Mouse (Mus musculus): ENCODE data around the gene Gm45785. TPM values are rescaled to one million over a fixed set of nuclear protein-coding genes. Genes with fewer than 3 reads are reported as not detected.

Gene Gm45785
- polyA plus RNA-seq, 1 experiment from 2014 or later, result not detected

GRCm38 (mm10) chr7:140802629-140803028, 53.5 kb downstream of the Gm45785 start:
- Histone ChIP-seq H3K36me3 (ENCODE audit: control insufficient read depth, insufficient read depth, low read length) (no peaks in the 10 kb centered on the region), H3K27ac (ENCODE audit: low read depth, low read length) (no peak overlapping the region), H3K4me2 (replicated peaks; ENCODE audit: low read depth, low read length) (no peak overlapping the region), H3K4me3 (ENCODE audit: low read depth, low read length) (no peak overlapping the region), H3K27me3 (ENCODE audit: control insufficient read depth, insufficient read depth, low read length) (no peaks in the 10 kb centered on the region), H3K4me1 (replicated peaks; ENCODE audit: control insufficient read depth, insufficient read depth, low read length) (no peaks in the 10 kb centered on the region), H3K9ac (ENCODE audit: low read depth, low read length) (no peak overlapping the region), H3K9me3 (ENCODE audit: control insufficient read depth, low read length) (no peaks in the 10 kb centered on the region)
- WGBS, result 87% methylated on average over 6 of the region's 6 CpGs
- ATAC-seq (ENCODE audit: low FRiP score) (no peak), DNase-seq (ENCODE audit: low spot score) (no peak)

- H3K27me3 ChIP-seq (ENCODE audit: control insufficient read depth, insufficient read depth, low read length), result no peaks in the 10 kb centered on the region
- no peaks in the 10 kb centered on the region for H3K9me3 ChIP-seq (ENCODE audit: control insufficient read depth, low read length)
- ATAC-seq (ENCODE audit: low FRiP score) (no peak), DNase-seq (ENCODE audit: low spot score) (no peak)
- no peaks in the 10 kb centered on the region for H3K4me1 ChIP-seq (replicated peaks; ENCODE audit: control insufficient read depth, insufficient read depth, low read length)
- 76% methylated on average over 2 of the region's 2 CpGs for WGBS
- no peak overlapping the region for H3K9ac ChIP-seq (ENCODE audit: low read depth, low read length)
- H3K4me3 ChIP-seq (ENCODE audit: low read depth, low read length), result no peak overlapping the region
- no peak overlapping the region for H3K27ac ChIP-seq (ENCODE audit: low read depth, low read length)
- H3K36me3 ChIP-seq (ENCODE audit: control insufficient read depth, insufficient read depth, low read length), result no peaks in the 10 kb centered on the region
- H3K4me2 ChIP-seq (replicated peaks; ENCODE audit: low read depth, low read length), result no peak overlapping the region
Measured at GRCm38 (mm10) chr7:140798212-140798611, 57.9 kb downstream of the Gm45785 start.

GRCm38 (mm10) chr7:140797619-140798018, 58.5 kb downstream of the Gm45785 start:
- no peak overlapping the region for H3K4me3 ChIP-seq (ENCODE audit: low read depth, low read length)
- no peaks in the 10 kb centered on the region for H3K4me1 ChIP-seq (replicated peaks; ENCODE audit: control insufficient read depth, insufficient read depth, low read length)
- H3K9me3 ChIP-seq (ENCODE audit: control insufficient read depth, low read length), result no peaks in the 10 kb centered on the region
- no peak overlapping the region for H3K9ac ChIP-seq (ENCODE audit: low read depth, low read length)
- H3K27ac ChIP-seq (ENCODE audit: low read depth, low read length), result no peak overlapping the region
- ATAC-seq (ENCODE audit: low FRiP score) (no peak), DNase-seq (ENCODE audit: low spot score) (no peak)
- no peak overlapping the region for H3K4me2 ChIP-seq (replicated peaks; ENCODE audit: low read depth, low read length)
- 90% methylated on average over 3 of the region's 3 CpGs for WGBS
- H3K27me3 ChIP-seq (ENCODE audit: control insufficient read depth, insufficient read depth, low read length), result no peaks in the 10 kb centered on the region
- H3K36me3 ChIP-seq (ENCODE audit: control insufficient read depth, insufficient read depth, low read length), result no peaks in the 10 kb centered on the region

GRCm38 (mm10) chr7:140793541-140793940, 62.6 kb downstream of the Gm45785 start:
- Histone ChIP-seq H3K9me3 (ENCODE audit: control insufficient read depth, low read length) (no peaks in the 10 kb centered on the region), H3K4me1 (replicated peaks; ENCODE audit: control insufficient read depth, insufficient read depth, low read length) (no peaks in the 10 kb centered on the region), H3K36me3 (ENCODE audit: control insufficient read depth, insufficient read depth, low read length) (no peaks in the 10 kb centered on the region), H3K4me3 (ENCODE audit: low read depth, low read length) (no peak overlapping the region), H3K27ac (ENCODE audit: low read depth, low read length) (no peak overlapping the region), H3K4me2 (replicated peaks; ENCODE audit: low read depth, low read length) (no peak overlapping the region), H3K9ac (ENCODE audit: low read depth, low read length) (no peak overlapping the region), H3K27me3 (ENCODE audit: control insufficient read depth, insufficient read depth, low read length) (no peaks in the 10 kb centered on the region)
- no peak for ATAC-seq (ENCODE audit: low FRiP score)
- 77% methylated on average over 4 of the region's 4 CpGs for WGBS
- no peak for DNase-seq (ENCODE audit: low spot score)

GRCm38 (mm10) chr7:140788053-140788435, 68.1 kb downstream of the Gm45785 start:
- DNase-seq (ENCODE audit: low spot score), result no peak
- no peak for ATAC-seq (ENCODE audit: low FRiP score)
- WGBS, result 91% methylated on average over 7 of the region's 7 CpGs
- Histone ChIP-seq H3K4me1 (replicated peaks; ENCODE audit: control insufficient read depth, insufficient read depth, low read length) (no peaks in the 10 kb centered on the region), H3K4me3 (ENCODE audit: low read depth, low read length) (no peak overlapping the region), H3K27ac (ENCODE audit: low read depth, low read length) (no peak overlapping the region), H3K4me2 (replicated peaks; ENCODE audit: low read depth, low read length) (no peak overlapping the region), H3K9ac (ENCODE audit: low read depth, low read length) (no peak overlapping the region), H3K36me3 (ENCODE audit: control insufficient read depth, insufficient read depth, low read length) (no peaks in the 10 kb centered on the region), H3K27me3 (ENCODE audit: control insufficient read depth, insufficient read depth, low read length) (no peaks in the 10 kb centered on the region), H3K9me3 (ENCODE audit: control insufficient read depth, low read length) (no peaks in the 10 kb centered on the region)

- 80% methylated on average over 33 of the region's 33 CpGs for WGBS
- H3K27ac ChIP-seq (ENCODE audit: low read depth, low read length), result no peak within 1 kb of the TSS
- no peak within 1 kb of the TSS for H3K4me2 ChIP-seq (replicated peaks; ENCODE audit: low read depth, low read length)
- H3K4me3 ChIP-seq (ENCODE audit: low read depth, low read length), result no peak within 1 kb of the TSS
- no peaks in the 10 kb centered on the region for H3K36me3 ChIP-seq (ENCODE audit: control insufficient read depth, insufficient read depth, low read length)
- no peaks in the 10 kb centered on the region for H3K4me1 ChIP-seq (replicated peaks; ENCODE audit: control insufficient read depth, insufficient read depth, low read length)
- H3K9ac ChIP-seq (ENCODE audit: low read depth, low read length), result no peak within 1 kb of the TSS
- no peaks in the 10 kb centered on the region for H3K27me3 ChIP-seq (ENCODE audit: control insufficient read depth, insufficient read depth, low read length)
- no peak for DNase-seq (ENCODE audit: low spot score)
- no peaks in the 10 kb centered on the region for H3K9me3 ChIP-seq (ENCODE audit: control insufficient read depth, low read length)
- ATAC-seq (ENCODE audit: low FRiP score), result no peak
Measured at GRCm38 (mm10) chr7:140787406-140788052, 68.6 kb downstream of the Gm45785 start, which contains the start of gene Syce1. Gene Syce1 (minus strand): TSS chr7:140787852.

- ATAC-seq (ENCODE audit: low FRiP score) (no peak), DNase-seq (ENCODE audit: low spot score) (no peak)
- H3K36me3 ChIP-seq (ENCODE audit: control insufficient read depth, insufficient read depth, low read length), result no peaks in the 10 kb centered on the region
- no peaks in the 10 kb centered on the region for H3K27me3 ChIP-seq (ENCODE audit: control insufficient read depth, insufficient read depth, low read length)
- H3K9ac ChIP-seq (ENCODE audit: low read depth, low read length), result no peak overlapping the region
- WGBS, result 87% methylated on average over 4 of the region's 4 CpGs
- H3K4me3 ChIP-seq (ENCODE audit: low read depth, low read length), result no peak overlapping the region
- H3K4me1 ChIP-seq (replicated peaks; ENCODE audit: control insufficient read depth, insufficient read depth, low read length), result no peaks in the 10 kb centered on the region
- H3K9me3 ChIP-seq (ENCODE audit: control insufficient read depth, low read length), result no peaks in the 10 kb centered on the region
- H3K27ac ChIP-seq (ENCODE audit: low read depth, low read length), result no peak overlapping the region
- no peak overlapping the region for H3K4me2 ChIP-seq (replicated peaks; ENCODE audit: low read depth, low read length)
Measured at GRCm38 (mm10) chr7:140780548-140780947, 75.6 kb downstream of the Gm45785 start.

Other genes starting within 250 kb of the Gm45785 start
- not detected in 2 replicates for gene Olfr61, start 227.4 kb downstream of the Gm45785 start, polyA plus RNA-seq (2014; fragmentation: Nextera tagmentation; extraction: Ambion mirVana)
- gene Olfr53, start 209.9 kb downstream of the Gm45785 start, polyA plus RNA-seq (2014; fragmentation: Nextera tagmentation; extraction: Ambion mirVana), result not detected in 2 replicates
- not detected in 2 replicates for gene Olfr539, start 196.4 kb downstream of the Gm45785 start, polyA plus RNA-seq (2014; fragmentation: Nextera tagmentation; extraction: Ambion mirVana)
- not detected in 2 replicates for gene Olfr45, start 174.4 kb downstream of the Gm45785 start, polyA plus RNA-seq (2014; fragmentation: Nextera tagmentation; extraction: Ambion mirVana)
- not detected in 2 replicates for gene Olfr541, start 159.1 kb downstream of the Gm45785 start, polyA plus RNA-seq (2014; fragmentation: Nextera tagmentation; extraction: Ambion mirVana)
- gene Cyp2e1, start 92.6 kb downstream of the Gm45785 start, polyA plus RNA-seq (2014; fragmentation: Nextera tagmentation; extraction: Ambion mirVana), result not detected in 2 replicates
- gene Syce1, start 68.5 kb downstream of the Gm45785 start, polyA plus RNA-seq (2014; fragmentation: Nextera tagmentation; extraction: Ambion mirVana), result 0.45 TPM in 1 of 2 replicates, not detected in the other
- gene Zfp941, start 34.2 kb downstream of the Gm45785 start, polyA plus RNA-seq (2014; fragmentation: Nextera tagmentation; extraction: Ambion mirVana), result 6.4 and 8.1 TPM in 2 replicates
- 0.25 TPM in 1 of 2 replicates, not detected in the other for gene Urah, start 21.3 kb downstream of the Gm45785 start, polyA plus RNA-seq (2014; fragmentation: Nextera tagmentation; extraction: Ambion mirVana)
- gene Scgb1c1, start 10.8 kb downstream of the Gm45785 start, polyA plus RNA-seq (2014; fragmentation: Nextera tagmentation; extraction: Ambion mirVana), result not detected in 2 replicates
- gene Odf3, start 8.5 kb downstream of the Gm45785 start, polyA plus RNA-seq (2014; fragmentation: Nextera tagmentation; extraction: Ambion mirVana), result not detected in 2 replicates
- 74.6 and 74.8 TPM in 2 replicates for gene Ric8a, start 626 bp upstream of the Gm45785 start, polyA plus RNA-seq (2014; fragmentation: Nextera tagmentation; extraction: Ambion mirVana)
- 24.2 and 28.9 TPM in 2 replicates for gene Bet1l, start 1.2 kb upstream of the Gm45785 start, polyA plus RNA-seq (2014; fragmentation: Nextera tagmentation; extraction: Ambion mirVana)
- gene Psmd13, start 25.6 kb upstream of the Gm45785 start, polyA plus RNA-seq (2014; fragmentation: Nextera tagmentation; extraction: Ambion mirVana), result 182 and 243 TPM in 2 replicates
- 21.6 and 23.3 TPM in 2 replicates for gene Sirt3, start 26.0 kb upstream of the Gm45785 start, polyA plus RNA-seq (2014; fragmentation: Nextera tagmentation; extraction: Ambion mirVana)
- gene Cox8b, start 44.1 kb upstream of the Gm45785 start, polyA plus RNA-seq (2014; fragmentation: Nextera tagmentation; extraction: Ambion mirVana), result 0.86 TPM in 1 of 2 replicates, not detected in the other
- gene Nlrp6, start 64.6 kb upstream of the Gm45785 start, polyA plus RNA-seq (2014; fragmentation: Nextera tagmentation; extraction: Ambion mirVana), result 0.06 and 0.17 TPM in 2 replicates
- 9.7 and 10.6 TPM in 2 replicates for gene Pgghg, start 85.1 kb upstream of the Gm45785 start, polyA plus RNA-seq (2014; fragmentation: Nextera tagmentation; extraction: Ambion mirVana)
- 0.27 and 0.54 TPM in 2 replicates for gene Ifitm5, start 94.0 kb upstream of the Gm45785 start, polyA plus RNA-seq (2014; fragmentation: Nextera tagmentation; extraction: Ambion mirVana)
- gene Gm45717, start 99.6 kb upstream of the Gm45785 start, polyA plus RNA-seq (2014; fragmentation: Nextera tagmentation; extraction: Ambion mirVana), result not detected in 2 replicates
- gene Ifitm2, start 99.7 kb upstream of the Gm45785 start, polyA plus RNA-seq (2014; fragmentation: Nextera tagmentation; extraction: Ambion mirVana), result 290 and 308 TPM in 2 replicates
- gene Ifitm1, start 110.9 kb upstream of the Gm45785 start, polyA plus RNA-seq (2014; fragmentation: Nextera tagmentation; extraction: Ambion mirVana), result 6.9 and 7.8 TPM in 2 replicates
- gene Ifitm3, start 154.4 kb upstream of the Gm45785 start, polyA plus RNA-seq (2014; fragmentation: Nextera tagmentation; extraction: Ambion mirVana), result 18.6 and 20.6 TPM in 2 replicates
- 0.24 TPM in 1 of 2 replicates, not detected in the other for gene Ifitm6, start 161.6 kb upstream of the Gm45785 start, polyA plus RNA-seq (2014; fragmentation: Nextera tagmentation; extraction: Ambion mirVana)
- not detected in 2 replicates for gene Gm17387, start 172.8 kb upstream of the Gm45785 start, polyA plus RNA-seq (2014; fragmentation: Nextera tagmentation; extraction: Ambion mirVana)
- 15.1 and 18.1 TPM in 2 replicates for gene B4galnt4, start 204.8 kb upstream of the Gm45785 start, polyA plus RNA-seq (2014; fragmentation: Nextera tagmentation; extraction: Ambion mirVana)
- gene Pkp3, start 221.9 kb upstream of the Gm45785 start, polyA plus RNA-seq (2014; fragmentation: Nextera tagmentation; extraction: Ambion mirVana), result 2.0 and 2.6 TPM in 2 replicates
- 1.0 and 2.1 TPM in 2 replicates for gene Sigirr, start 244.2 kb upstream of the Gm45785 start, polyA plus RNA-seq (2014; fragmentation: Nextera tagmentation; extraction: Ambion mirVana)